Mouse (Mus musculus): ENCODE data around the gene Unc13c. TPM values are rescaled to one million over a fixed set of nuclear protein-coding genes. Genes with fewer than 3 reads are reported as not detected.

The Unc13c gene
- polyA plus RNA-seq, 1 experiment from 2014 or later, result 0.76 TPM

GRCm38 (mm10) chr9:73680545-73681495 is 287.9 kb downstream of the Unc13c start:
- Histone ChIP-seq H3K4me1 (peaks cover 9% of the 10 kb centered on the region; the same call in 1 of the 2 replicates), H3K9me3 (replicated peaks) (no peaks in the 10 kb centered on the region), H3K9ac (no peak overlapping the region), H3K27ac (no peak overlapping the region), H3K4me3 (no peak overlapping the region), H3K36me3 (no peaks in the 10 kb centered on the region), H3K27me3 (no peaks in the 10 kb centered on the region), H3K4me2 (replicated peaks) (no peak overlapping the region)
- WGBS, result 56% methylated on average over 13 of the region's 13 CpGs
- peak; percentile 68 for ATAC-seq (ENCODE audit: low FRiP score)

GRCm38 (mm10) chr9:73671656-73672212 is 297.0 kb downstream of the Unc13c start:
- Histone ChIP-seq H3K4me1 (no peaks in the 10 kb centered on the region), H3K4me3 (no peak overlapping the region), H3K27me3 (no peaks in the 10 kb centered on the region), H3K9me3 (replicated peaks) (no peaks in the 10 kb centered on the region), H3K9ac (no peak overlapping the region), H3K27ac (no peak overlapping the region), H3K4me2 (replicated peaks) (no peak overlapping the region), H3K36me3 (no peaks in the 10 kb centered on the region)
- ATAC-seq (ENCODE audit: low FRiP score), result no peak
- 48% methylated on average over 6 of the region's 6 CpGs for WGBS

- Histone ChIP-seq H3K4me1 (no peaks in the 10 kb centered on the region), H3K9me3 (replicated peaks) (no peaks in the 10 kb centered on the region), H3K27me3 (no peaks in the 10 kb centered on the region), H3K4me3 (no peak overlapping the region), H3K27ac (no peak overlapping the region), H3K36me3 (no peaks in the 10 kb centered on the region), H3K9ac (no peak overlapping the region), H3K4me2 (replicated peaks) (no peak overlapping the region)
- ATAC-seq (ENCODE audit: low FRiP score), result no peak
- WGBS, result 86% methylated on average over 2 of the region's 2 CpGs
Measured at GRCm38 (mm10) chr9:73670040-73670439, 298.7 kb downstream of the Unc13c start.

GRCm38 (mm10) chr9:73662839-73663238 is 305.9 kb downstream of the Unc13c start:
- Histone ChIP-seq H3K36me3 (no peaks in the 10 kb centered on the region), H3K4me2 (replicated peaks) (no peak overlapping the region), H3K9me3 (replicated peaks) (no peaks in the 10 kb centered on the region), H3K4me1 (0 out of 2 replicates have a peak, but pooled peaks cover 4% of the 10 kb centered on the region), H3K9ac (no peak overlapping the region), H3K27ac (no peak overlapping the region), H3K4me3 (no peak overlapping the region), H3K27me3 (no peaks in the 10 kb centered on the region)
- no peak for ATAC-seq (ENCODE audit: low FRiP score)
- WGBS, result 87% methylated on average over 7 of the region's 7 CpGs

GRCm38 (mm10) chr9:73649088-73649487 is 319.7 kb downstream of the Unc13c start:
- no peaks in the 10 kb centered on the region for H3K27me3 ChIP-seq
- ATAC-seq (ENCODE audit: low FRiP score), result no peak
- 0 out of 2 replicates have a peak, but pooled peaks cover 3% of the 10 kb centered on the region for H3K9me3 ChIP-seq (replicated peaks)
- H3K4me2 ChIP-seq (replicated peaks), result no peak overlapping the region
- WGBS, result 91% methylated on average over 1 of the region's 1 CpGs
- H3K4me1 ChIP-seq, result no peaks in the 10 kb centered on the region
- no peak overlapping the region for H3K4me3 ChIP-seq
- no peak overlapping the region for H3K27ac ChIP-seq
- no peak overlapping the region for H3K9ac ChIP-seq
- H3K36me3 ChIP-seq, result no peaks in the 10 kb centered on the region

- H3K9me3 ChIP-seq (replicated peaks), result no peaks in the 10 kb centered on the region
Measured at GRCm38 (mm10) chr9:73638119-73638518, 330.6 kb downstream of the Unc13c start.

GRCm38 (mm10) chr9:73625171-73625570 is 343.6 kb downstream of the Unc13c start:
- Histone ChIP-seq H3K27me3 (no peaks in the 10 kb centered on the region), H3K9me3 (replicated peaks) (no peaks in the 10 kb centered on the region), H3K27ac (no peak overlapping the region), H3K9ac (no peak overlapping the region), H3K4me3 (no peak overlapping the region), H3K4me1 (no peaks in the 10 kb centered on the region), H3K36me3 (no peaks in the 10 kb centered on the region), H3K4me2 (replicated peaks) (no peak overlapping the region)
- ATAC-seq (ENCODE audit: low FRiP score), result no peak
- WGBS, result 80% methylated on average over 1 of the region's 1 CpGs

More at GRCm38 (mm10) chr9:73638119-73638518, 330.6 kb downstream of the Unc13c start:
- Histone ChIP-seq H3K4me1 (no peaks in the 10 kb centered on the region), H3K27ac (no peak overlapping the region), H3K27me3 (no peaks in the 10 kb centered on the region), H3K36me3 (no peaks in the 10 kb centered on the region), H3K4me2 (replicated peaks) (no peak overlapping the region), H3K4me3 (no peak overlapping the region), H3K9ac (no peak overlapping the region)
- no peak for ATAC-seq (ENCODE audit: low FRiP score)
- 87% methylated on average over 1 of the region's 1 CpGs for WGBS

- 86% methylated on average over 4 of the region's 4 CpGs for WGBS
- no peak for ATAC-seq (ENCODE audit: low FRiP score)
Measured at GRCm38 (mm10) chr9:73612896-73613295, 355.9 kb downstream of the Unc13c start.

GRCm38 (mm10) chr9:73603921-73604320 is 364.8 kb downstream of the Unc13c start:
- Histone ChIP-seq H3K36me3 (no peaks in the 10 kb centered on the region), H3K27ac (no peak overlapping the region), H3K9me3 (replicated peaks) (no peaks in the 10 kb centered on the region), H3K4me1 (no peaks in the 10 kb centered on the region), H3K4me3 (no peak overlapping the region), H3K9ac (no peak overlapping the region), H3K4me2 (replicated peaks) (no peak overlapping the region), H3K27me3 (no peaks in the 10 kb centered on the region)
- ATAC-seq (ENCODE audit: low FRiP score), result no peak
- WGBS, result 76% methylated on average over 1 of the region's 1 CpGs

More at GRCm38 (mm10) chr9:73612896-73613295, 355.9 kb downstream of the Unc13c start:
- Histone ChIP-seq H3K4me1 (no peaks in the 10 kb centered on the region), H3K27ac (no peak overlapping the region), H3K4me2 (replicated peaks) (no peak overlapping the region), H3K36me3 (no peaks in the 10 kb centered on the region), H3K9me3 (replicated peaks) (no peaks in the 10 kb centered on the region; the same call in 1 of the 2 replicates), H3K9ac (no peak overlapping the region), H3K27me3 (no peaks in the 10 kb centered on the region), H3K4me3 (no peak overlapping the region)

- Histone ChIP-seq H3K27ac (no peak overlapping the region), H3K27me3 (no peaks in the 10 kb centered on the region), H3K4me3 (no peak overlapping the region), H3K9me3 (replicated peaks) (no peaks in the 10 kb centered on the region), H3K36me3 (no peaks in the 10 kb centered on the region), H3K9ac (no peak overlapping the region), H3K4me2 (replicated peaks) (no peak overlapping the region), H3K4me1 (no peaks in the 10 kb centered on the region)
- 78% methylated on average over 4 of the region's 4 CpGs for WGBS
- ATAC-seq (ENCODE audit: low FRiP score), result no peak
Measured at GRCm38 (mm10) chr9:73565558-73565957, 403.2 kb downstream of the Unc13c start.

- WGBS, result 68% methylated on average over 5 of the region's 5 CpGs
- Histone ChIP-seq H3K4me2 (replicated peaks) (no peak overlapping the region), H3K27me3 (no peaks in the 10 kb centered on the region), H3K36me3 (no peaks in the 10 kb centered on the region), H3K4me1 (no peaks in the 10 kb centered on the region), H3K9me3 (replicated peaks) (no peaks in the 10 kb centered on the region), H3K27ac (no peak overlapping the region), H3K4me3 (no peak overlapping the region), H3K9ac (no peak overlapping the region)
- no peak for ATAC-seq (ENCODE audit: low FRiP score)
Measured at GRCm38 (mm10) chr9:73560037-73560436, 408.7 kb downstream of the Unc13c start.

- no peak overlapping the region for H3K4me2 ChIP-seq (replicated peaks)
- H3K36me3 ChIP-seq, result no peaks in the 10 kb centered on the region
- no peaks in the 10 kb centered on the region for H3K4me1 ChIP-seq
- no peaks in the 10 kb centered on the region for H3K27me3 ChIP-seq
- H3K9me3 ChIP-seq (replicated peaks), result no peaks in the 10 kb centered on the region
- H3K27ac ChIP-seq, result no peak overlapping the region
- no peak overlapping the region for H3K4me3 ChIP-seq
- 71% methylated on average over 2 of the region's 2 CpGs for WGBS
- no peak overlapping the region for H3K9ac ChIP-seq
- no peak for ATAC-seq (ENCODE audit: low FRiP score)
Measured at GRCm38 (mm10) chr9:73557805-73558204, 411.0 kb downstream of the Unc13c start.

Measured in hindbrain, embryonic 12.5 days (tissue).